Mouse (Mus musculus): ENCODE measurements at regions not wholly inside any gene's neighbourhood (a gene's known extent, or its start where the extent isn't known, plus 50 kb on each side); places are given as distances from the start of the nearest gene placed in this dataset.

GRCm38 (mm10) chr13:110540543-110541265 is 145.9 kb downstream of the Plk2 start:
- H3K9ac ChIP-seq = no peak overlapping the region
- H3K27me3 ChIP-seq = no peaks in the 10 kb centered on the region
- H3K4me3 ChIP-seq = no peak overlapping the region
- H3K9me3 ChIP-seq (replicated peaks) = no peaks in the 10 kb centered on the region
- 71% methylated on average over 13 of the region's 13 CpGs for WGBS
- H3K27ac ChIP-seq = no peak overlapping the region
- no peak overlapping the region for H3K4me2 ChIP-seq
- no peak for ATAC-seq (replicated peaks; ENCODE audit: insufficient number of reproducible peaks, insufficient read depth, low FRiP score, low read depth)
- H3K4me1 ChIP-seq (replicated peaks) = peaks cover 31% of the 10 kb centered on the region
- H3K36me3 ChIP-seq = no peaks in the 10 kb centered on the region

- Histone ChIP-seq H3K27ac (no peak overlapping the region), H3K4me3 (no peak overlapping the region), H3K4me1 (replicated peaks) (peaks cover 31% of the 10 kb centered on the region), H3K4me2 (no peak overlapping the region), H3K9me3 (replicated peaks) (no peaks in the 10 kb centered on the region), H3K36me3 (no peaks in the 10 kb centered on the region), H3K9ac (no peak overlapping the region), H3K27me3 (no peaks in the 10 kb centered on the region)
- no peak for ATAC-seq (replicated peaks; ENCODE audit: insufficient number of reproducible peaks, insufficient read depth, low FRiP score, low read depth)
- WGBS = 58% methylated on average over 5 of the region's 5 CpGs
These were observed 146.7 kb downstream of the Plk2 start for GRCm38 (mm10) chr13:110541288-110542148.

GRCm38 (mm10) chr13:110542303-110543065 is 147.6 kb downstream of the Plk2 start:
- H3K9me3 ChIP-seq (replicated peaks) = no peaks in the 10 kb centered on the region
- no peak for ATAC-seq (replicated peaks; ENCODE audit: insufficient number of reproducible peaks, insufficient read depth, low FRiP score, low read depth)

GRCm38 (mm10) chr13:110545454-110545853 is 150.6 kb downstream of the Plk2 start:
- no peaks in the 10 kb centered on the region for H3K27me3 ChIP-seq
- H3K9me3 ChIP-seq (replicated peaks) = no peaks in the 10 kb centered on the region
- no peak overlapping the region for H3K9ac ChIP-seq
- H3K4me3 ChIP-seq = no peak overlapping the region
- 33% methylated on average over 6 of the region's 6 CpGs for WGBS
- H3K4me1 ChIP-seq (replicated peaks) = peaks cover 16% of the 10 kb centered on the region
- no peak for ATAC-seq (replicated peaks; ENCODE audit: insufficient number of reproducible peaks, insufficient read depth, low FRiP score, low read depth)
- no peak overlapping the region for H3K4me2 ChIP-seq
- H3K27ac ChIP-seq = no peak overlapping the region
- no peaks in the 10 kb centered on the region for H3K36me3 ChIP-seq

More at GRCm38 (mm10) chr13:110542303-110543065, 147.6 kb downstream of the Plk2 start:
- Histone ChIP-seq H3K36me3 (no peaks in the 10 kb centered on the region), H3K27me3 (no peaks in the 10 kb centered on the region), H3K9ac (no peak overlapping the region), H3K4me1 (replicated peaks) (peaks cover 28% of the 10 kb centered on the region), H3K4me3 (no peak overlapping the region), H3K27ac (no peak overlapping the region), H3K4me2 (no peak overlapping the region)
- 90% methylated on average over 5 of the region's 5 CpGs for WGBS

- H3K36me3 ChIP-seq = no peaks in the 10 kb centered on the region
- H3K27ac ChIP-seq = peak overlapping the region; percentile 20; the same call in 1 of the 2 replicates
- H3K9me3 ChIP-seq (replicated peaks) = no peaks in the 10 kb centered on the region
- 0 out of 2 replicates have a peak, but pooled peaks cover 5% of the 10 kb centered on the region for H3K4me1 ChIP-seq (replicated peaks)
- H3K9ac ChIP-seq = no peak overlapping the region
- no peaks in the 10 kb centered on the region for H3K27me3 ChIP-seq
- no peak overlapping the region for H3K4me3 ChIP-seq
- 77% methylated on average over 7 of the region's 7 CpGs for WGBS
- no peak for ATAC-seq (replicated peaks; ENCODE audit: insufficient number of reproducible peaks, insufficient read depth, low FRiP score, low read depth)
- no peak overlapping the region for H3K4me2 ChIP-seq
These were observed 160.9 kb downstream of the Plk2 start for GRCm38 (mm10) chr13:110555529-110556319.

- Histone ChIP-seq H3K9me3 (replicated peaks) (no peaks in the 10 kb centered on the region), H3K27ac (0 out of 2 replicates have a peak overlapping the region, but pooled peaks have one; percentile 18), H3K4me1 (replicated peaks) (0 out of 2 replicates have a peak, but pooled peaks cover 5% of the 10 kb centered on the region), H3K9ac (no peak overlapping the region), H3K4me3 (no peak overlapping the region), H3K4me2 (no peak overlapping the region), H3K36me3 (no peaks in the 10 kb centered on the region), H3K27me3 (no peaks in the 10 kb centered on the region)
- WGBS = 62% methylated on average over 9 of the region's 9 CpGs
- no peak for ATAC-seq (replicated peaks; ENCODE audit: insufficient number of reproducible peaks, insufficient read depth, low FRiP score, low read depth)
These were observed 161.7 kb downstream of the Plk2 start for GRCm38 (mm10) chr13:110556355-110557095.

- 65% methylated on average over 28 of the region's 28 CpGs for WGBS
- Histone ChIP-seq H3K4me1 (replicated peaks) (0 out of 2 replicates have a peak, but pooled peaks cover 5% of the 10 kb centered on the region), H3K27me3 (no peaks in the 10 kb centered on the region), H3K27ac (peak overlapping the region; percentile 76), H3K9ac (no peak overlapping the region), H3K4me2 (peak overlapping the region; percentile 14; the same call in 1 of the 2 replicates), H3K4me3 (no peak overlapping the region), H3K36me3 (no peaks in the 10 kb centered on the region), H3K9me3 (replicated peaks) (no peaks in the 10 kb centered on the region)
- ATAC-seq (replicated peaks; ENCODE audit: insufficient number of reproducible peaks, insufficient read depth, low FRiP score, low read depth) = peak; percentile 59; the same call in 1 of the 2 replicates
These were observed 163.3 kb downstream of the Plk2 start for GRCm38 (mm10) chr13:110557930-110558727.

- peaks cover 9% of the 10 kb centered on the region; the same call in 1 of the 2 replicates for H3K4me1 ChIP-seq (replicated peaks)
- H3K27ac ChIP-seq = no peak overlapping the region
- no peaks in the 10 kb centered on the region for H3K36me3 ChIP-seq
- no peaks in the 10 kb centered on the region for H3K9me3 ChIP-seq (replicated peaks)
- H3K9ac ChIP-seq = no peak overlapping the region
- no peak overlapping the region for H3K4me2 ChIP-seq
- no peaks in the 10 kb centered on the region for H3K27me3 ChIP-seq
- no peak for ATAC-seq (replicated peaks; ENCODE audit: insufficient number of reproducible peaks, insufficient read depth, low FRiP score, low read depth)
- 83% methylated on average over 13 of the region's 13 CpGs for WGBS
- no peak overlapping the region for H3K4me3 ChIP-seq
These were observed 165.7 kb downstream of the Plk2 start for GRCm38 (mm10) chr13:110560566-110560965.

- Histone ChIP-seq H3K4me1 (replicated peaks) (peaks cover 5% of the 10 kb centered on the region; the same call in 1 of the 2 replicates), H3K4me2 (no peak overlapping the region), H3K4me3 (no peak overlapping the region), H3K9ac (no peak overlapping the region), H3K36me3 (no peaks in the 10 kb centered on the region), H3K27me3 (no peaks in the 10 kb centered on the region), H3K27ac (peak overlapping the region; percentile 26), H3K9me3 (replicated peaks) (no peaks in the 10 kb centered on the region)
- WGBS = 55% methylated on average over 3 of the region's 3 CpGs
- ATAC-seq (replicated peaks; ENCODE audit: insufficient number of reproducible peaks, insufficient read depth, low FRiP score, low read depth) = no peak
These were observed 167.7 kb downstream of the Plk2 start for GRCm38 (mm10) chr13:110562499-110562898.
